Mouse (Mus musculus): ENCODE data around the gene Ces2g. TPM values are rescaled to one million over a fixed set of nuclear protein-coding genes. Genes with fewer than 3 reads are reported as not detected.
A peak's percentile ranks its signal among the peaks of the same experiment; 100 is the strongest.

Gene Ces2g
- total RNA-seq (2021): 1 to 10 TPM; 2.9 to 4.7 TPM

GRCm38 (mm10) chr8:104961537-104961961, at the start of gene Ces2g:
Gene Ces2g, plus strand, starts transcription at chr8:104961718.
- DNase-seq: peak; percentile 76 to 79
- intact Hi-C loops (cut with DNase I): no loop called here

GRCm38 (mm10) chr8:104925972-104926596, 35.4 kb upstream of the Ces2g start, which contains the start of gene Ces2e:
Gene Ces2e, plus strand, starts transcription at chr8:104926260.
- peak in 1 of 2 experiments; percentile 1 for DNase-seq
- intact Hi-C loops (cut with DNase I): no loop called here

- intact Hi-C loops (cut with DNase I): no loop called here
- no peak for DNase-seq
Observed at GRCm38 (mm10) chr8:104927301-104927700, 34.2 kb upstream of the Ces2g start.

GRCm38 (mm10) chr8:104944665-104945064, 16.9 kb upstream of the Ces2g start:
- intact Hi-C loops (cut with DNase I): loop anchor here (5.0 kb wide), 1 partner anchor 273 kb away; no protein-coding TSS in a partner anchor
- no peak for DNase-seq

GRCm38 (mm10) chr8:104947056-104947455, 14.5 kb upstream of the Ces2g start, which contains the start of gene Ces2f:
Gene Ces2f, plus strand, starts transcription at chr8:104947356.
- no peak for DNase-seq
- intact Hi-C loops (cut with DNase I): loop anchor here (5.0 kb wide), 1 partner anchor 270 kb away; no protein-coding TSS in a partner anchor

- DNase-seq: no peak
- intact Hi-C loops (cut with DNase I): loop anchor here (5.0 kb wide), 1 partner anchor 268 kb away; no protein-coding TSS in a partner anchor
Observed at GRCm38 (mm10) chr8:104949031-104949430, 12.5 kb upstream of the Ces2g start.

GRCm38 (mm10) chr8:104962229-104962901, 847 bp downstream of the Ces2g start:
- intact Hi-C loops (cut with DNase I): no loop called here
- no peak for DNase-seq

GRCm38 (mm10) chr8:104963375-104963894, 1.9 kb downstream of the Ces2g start:
- no peak for DNase-seq
- intact Hi-C loops (cut with DNase I): no loop called here

GRCm38 (mm10) chr8:104984126-104984525, 22.6 kb downstream of the Ces2g start:
- intact Hi-C loops (cut with DNase I): no loop called here
- no peak for DNase-seq

GRCm38 (mm10) chr8:104984942-104985341, 23.4 kb downstream of the Ces2g start:
- intact Hi-C loops (cut with DNase I): no loop called here
- no peak for DNase-seq

- DNase-seq: no peak
- intact Hi-C loops (cut with DNase I): no loop called here
Observed at GRCm38 (mm10) chr8:104998191-104998590, 36.7 kb downstream of the Ces2g start.

- DNase-seq: no peak
- intact Hi-C loops (cut with DNase I): no loop called here
Observed at GRCm38 (mm10) chr8:104999183-104999582, 37.7 kb downstream of the Ces2g start.

GRCm38 (mm10) chr8:105000586-105000985, 39.1 kb downstream of the Ces2g start, which contains the start of gene Ces2h:
Gene Ces2h, plus strand, starts transcription at chr8:105000853.
- intact Hi-C loops (cut with DNase I): no loop called here
- no peak for DNase-seq

GRCm38 (mm10) chr8:105010000-105010399, 48.5 kb downstream of the Ces2g start:
- no peak for DNase-seq
- intact Hi-C loops (cut with DNase I): no loop called here

- intact Hi-C loops (cut with DNase I): no loop called here
- peak in 1 of 2 experiments; percentile 5 for DNase-seq
Observed at GRCm38 (mm10) chr8:105011136-105011535, 49.6 kb downstream of the Ces2g start.

- intact Hi-C loops (cut with DNase I): no loop called here
Observed at GRCm38 (mm10) chr8:105014391-105014790, 52.9 kb downstream of the Ces2g start.

More at GRCm38 (mm10) chr8:105014391-105014790, 52.9 kb downstream of the Ces2g start:
- DNase-seq: no peak

Other genes with a start within 250 kb of the Ces2g start
- not detected for gene Ces2a, start 227.7 kb upstream of the Ces2g start, total RNA-seq (2021)
- under 1 TPM; 0.25 to 0.34 TPM for gene Ces2b, start 130.1 kb upstream of the Ces2g start, total RNA-seq (2021)
- gene Ces2c, start 114.7 kb upstream of the Ces2g start, total RNA-seq (2021): not detected
- under 1 TPM; 0.62 to 0.79 TPM for gene Ces2e, start 35.5 kb upstream of the Ces2g start, total RNA-seq (2021)
- gene Ces2f, start 14.4 kb upstream of the Ces2g start, total RNA-seq (2021): not detected
- not detected for gene Ces2h, start 39.1 kb downstream of the Ces2g start, total RNA-seq (2021)
- gene Ces3a, start 86.9 kb downstream of the Ces2g start, total RNA-seq (2021): not detected
- gene Ces3b, start 122.0 kb downstream of the Ces2g start, total RNA-seq (2021): under 1 TPM in 1 of 2 experiments, not detected in 1; 0.10 TPM
- gene Ces4a, start 170.1 kb downstream of the Ces2g start, total RNA-seq (2021): not detected
- gene Cbfb, start 209.0 kb downstream of the Ces2g start, total RNA-seq (2021): 10 to 100 TPM; 32.4 to 37.0 TPM

All from heart, postnatal 10 days (tissue).